Mouse (Mus musculus): ENCODE results near the gene Ttc21a.
"Not testable (repeated sequence)": the region's sequence is repeated elsewhere in the genome, so short reads cannot be mapped to it uniquely, and the experiment has no call there.

The Ttc21a gene

GRCm38 (mm10) chr9:119999636-120000035 lies 62.2 kb downstream of the Ttc21a start:
- no peak for DNase-seq

GRCm38 (mm10) chr9:120000761-120001160 lies 63.4 kb downstream of the Ttc21a start:
- peak; percentile 48 for DNase-seq

GRCm38 (mm10) chr9:120001945-120002725 lies 64.7 kb downstream of the Ttc21a start:
- peak; percentile 95 for DNase-seq

GRCm38 (mm10) chr9:120002893-120003292 lies 65.5 kb downstream of the Ttc21a start:
- no peak for DNase-seq

- DNase-seq: no peak
These were observed 68.5 kb downstream of the Ttc21a start for GRCm38 (mm10) chr9:120005936-120006335.

GRCm38 (mm10) chr9:120007833-120008232 lies 70.4 kb downstream of the Ttc21a start:
- DNase-seq: no peak

GRCm38 (mm10) chr9:120009226-120009841 lies 71.9 kb downstream of the Ttc21a start:
- no peak for DNase-seq

GRCm38 (mm10) chr9:120009871-120010270 lies 72.5 kb downstream of the Ttc21a start:
- DNase-seq: no peak

GRCm38 (mm10) chr9:120010781-120011511 lies 73.5 kb downstream of the Ttc21a start:
- peak; percentile 99 for DNase-seq

GRCm38 (mm10) chr9:120011533-120011932 lies 74.1 kb downstream of the Ttc21a start:
- DNase-seq: peak; percentile 81

- DNase-seq: not testable (repeated sequence)
These were observed 74.8 kb downstream of the Ttc21a start for GRCm38 (mm10) chr9:120012161-120012560.

GRCm38 (mm10) chr9:120012781-120013180 lies 75.4 kb downstream of the Ttc21a start:
- no peak for DNase-seq

GRCm38 (mm10) chr9:120013251-120013820 lies 75.9 kb downstream of the Ttc21a start:
- no peak for DNase-seq

GRCm38 (mm10) chr9:120014828-120015227 lies 77.4 kb downstream of the Ttc21a start:
- no peak for DNase-seq

GRCm38 (mm10) chr9:120016956-120017355 lies 79.5 kb downstream of the Ttc21a start:
- DNase-seq: peak; percentile 25
